Mouse (Mus musculus) heart, adult 2 months (tissue): ENCODE data around the gene Gm2832. TPM values are rescaled to one million over a fixed set of nuclear protein-coding genes. Genes with fewer than 3 reads are reported as not detected.
A peak's percentile ranks its signal among the peaks of the same experiment; 100 is the strongest.
"Not testable (repeated sequence)": the region's sequence is repeated elsewhere in the genome, so short reads cannot be mapped to it uniquely, and the experiment has no call there.

ENCODE experiments used
- DNase-seq, 2 experiments: peaks; one replicate each; pipeline ENCODE4 v3.0.0; 2021
- H3K27ac ChIP-seq: fragments of 200-600 bp; 2 replicates; pipeline ENCODE4 v1.8.1; 2022
- H3K27me3 ChIP-seq: fragments of 200-500 bp; 2 replicates; pipeline ENCODE4 v1.6.1; 2012; ENCODE audit warnings: mild to moderate bottlenecking, low read length, inconsistent platforms, mixed read lengths; ENCODE audit not compliant: control insufficient read depth, insufficient read depth
- H3K36me3 ChIP-seq: fragments of 200-500 bp; 2 replicates; pipeline ENCODE4 v1.6.1; 2012; ENCODE audit warnings: low read length, inconsistent platforms; ENCODE audit not compliant: control insufficient read depth, insufficient read depth
- H3K4me1 ChIP-seq: fragments of 200-500 bp; 2 replicates; pipeline ENCODE4 v1.6.1; 2011; ENCODE audit warnings: low read length; ENCODE audit not compliant: control insufficient read depth, insufficient read depth
- H3K4me3 ChIP-seq: fragments of 200-600 bp; 2 replicates; pipeline ENCODE4 v1.8.1; 2022
- H3K79me2 ChIP-seq: fragments of 200-500 bp; replicated peaks from 2 replicates; pipeline ENCODE4 v1.6.1; 2012; ENCODE audit warnings: mild to moderate bottlenecking, inconsistent platforms, low read length, moderate library complexity, mixed read lengths; ENCODE audit not compliant: control insufficient read depth, insufficient read depth
- H3K9ac ChIP-seq: fragments of 200-500 bp; 2 replicates; pipeline ENCODE4 v1.6.1; 2012; ENCODE audit warnings: low read depth, mild to moderate bottlenecking, control low read depth, inconsistent platforms, low read length, mixed read lengths
- CTCF ChIP-seq: fragments of 200-600 bp; IDR thresholded peaks from 2 replicates; pipeline ENCODE4 v1.8.1; 2022; ENCODE audit warnings: antibody characterized with exemption, mild to moderate bottlenecking, moderate library complexity
- WGBS: fragments of 180-500 bp; shearing (Covaris S2); methylation state at CpG from one replicate; pipeline ENCODE4 v1.1.7; 2018; 5-methylcytosine and 5-hydroxymethylcytosine counted together
- intact Hi-C: fragments of 180-260 bp; cut with DNase I; formaldehyde crosslinking; loops from one replicate; pipeline ENCODE4 v1.15.1; 2025
- long read RNA-seq: library from polyadenylated mRNA; stranded (forward); transcript quantifications from one replicate; pipeline ENCODE4 v2.0.0, GENCODE M21; 2021
- polyA plus RNA-seq: library from polyadenylated mRNA; depleted of rRNA; stranded (reverse); fragments of >200 nt; gene quantifications from 2 replicates; pipeline ENCODE4 v1.2.3, GENCODE M21; 2012; rRNA removed
- total RNA-seq, 2 experiments: library from RNA; stranded (reverse); gene quantifications; 2 replicates each; pipeline ENCODE4 v1.2.3; 2021

The Gm2832 gene
- not detected for total RNA-seq
- not detected in 2 replicates for polyA plus RNA-seq
- long read RNA-seq, result 0 reads

DNA sequence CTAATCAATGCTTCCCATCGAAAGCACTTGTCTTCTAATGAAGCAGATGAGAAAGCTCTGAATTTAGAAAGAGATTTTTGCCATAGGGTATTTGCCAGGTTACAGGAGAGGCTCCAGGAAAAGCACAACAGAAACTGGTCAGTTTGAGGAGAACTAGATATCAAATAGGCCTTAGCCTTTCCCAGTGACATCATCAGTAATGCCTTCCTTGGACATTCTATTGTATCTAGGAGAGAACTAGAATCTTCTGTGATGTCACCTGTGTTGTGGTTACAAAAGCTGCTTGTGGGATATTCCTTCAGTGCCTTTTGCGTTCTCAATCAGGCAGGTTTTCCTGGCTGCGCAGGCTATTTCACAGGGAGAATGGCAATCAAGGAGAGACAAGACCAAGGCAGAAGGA, at the start of gene Gm2832:
TSS of gene Gm2832 (plus strand) at position 301 of the 400 bp plus-strand sequence.
- H3K36me3 ChIP-seq, intact Hi-C loops, H3K4me1 ChIP-seq, H3K79me2 ChIP-seq, H3K27me3 ChIP-seq, H3K9ac ChIP-seq, DNase-seq, H3K4me3 ChIP-seq, H3K27ac ChIP-seq: not testable (repeated sequence)
- 96% methylated on average over 2 of the region's 3 CpGs for WGBS

DNA sequence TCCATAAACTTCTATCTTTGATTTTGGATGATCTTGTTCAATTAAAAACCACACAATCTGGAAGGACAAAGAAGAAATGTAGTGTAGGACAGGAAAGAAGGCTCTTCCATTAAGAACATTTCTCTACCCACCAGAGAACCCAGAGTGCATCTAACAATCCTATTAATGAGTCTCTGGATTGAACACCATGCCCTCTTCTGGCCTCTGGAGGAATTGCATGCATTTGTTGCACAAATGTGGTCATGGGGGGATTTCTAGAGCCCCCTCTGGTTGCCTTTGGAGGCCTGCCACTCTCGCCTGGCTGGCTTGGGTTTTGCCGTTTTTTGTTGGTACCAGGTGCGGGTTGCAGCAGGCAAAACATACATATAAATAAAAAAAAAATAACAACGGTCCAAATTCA, 15.3 kb upstream of the Gm2832 start:
- peak in 1 of 2 experiments; percentile 18 for DNase-seq
- H3K36me3 ChIP-seq, intact Hi-C loops, H3K4me1 ChIP-seq, H3K79me2 ChIP-seq, H3K27ac ChIP-seq, H3K4me3 ChIP-seq, H3K9ac ChIP-seq, H3K27me3 ChIP-seq: not testable (repeated sequence)
- WGBS, result 26% methylated on average over 4 of the region's 4 CpGs
- TF ChIP-seq CTCF, result peak; percentile 30

DNA sequence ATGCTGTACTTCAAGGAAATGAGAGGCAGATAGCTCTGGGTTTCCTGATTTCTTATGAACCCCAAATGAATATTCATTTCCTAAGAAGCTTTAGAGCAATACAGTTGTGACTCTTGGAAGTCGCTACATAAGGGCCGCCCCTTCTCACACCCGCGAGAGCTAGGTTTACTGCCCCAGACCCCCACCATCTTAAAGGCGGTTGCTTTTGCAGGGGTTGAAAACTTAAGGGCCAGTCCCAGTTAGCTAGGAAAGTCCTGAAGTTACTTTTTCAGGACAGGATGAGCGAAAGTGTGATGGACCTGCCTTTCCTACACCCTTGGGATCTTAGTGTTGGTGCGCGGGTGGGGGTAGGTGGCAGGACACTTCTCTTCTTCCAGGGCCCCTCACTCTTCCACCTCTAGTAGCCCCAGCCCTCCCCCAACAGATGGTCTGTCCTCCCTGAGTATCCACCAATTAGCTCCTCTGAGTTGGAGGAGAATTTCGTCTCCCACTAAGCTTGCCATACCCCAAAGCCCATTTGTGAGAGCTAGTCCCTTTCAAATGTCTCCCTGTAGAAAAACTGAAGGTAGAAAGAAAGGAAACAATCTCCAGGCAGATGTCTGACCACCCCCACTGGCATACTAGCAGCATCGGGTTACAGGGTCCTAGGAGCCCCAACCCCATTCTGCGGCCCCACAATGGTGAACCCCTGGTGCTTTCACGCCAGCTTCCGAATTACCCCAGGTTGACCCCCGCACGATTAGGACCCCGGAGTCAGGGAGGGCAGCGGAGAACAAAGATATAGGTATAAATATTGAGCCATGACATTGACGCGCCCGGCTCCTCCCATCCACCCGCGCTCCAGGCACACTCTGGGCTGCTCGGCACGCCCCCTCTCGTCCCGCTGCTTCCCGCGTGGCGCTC, 14.5 kb upstream of the Gm2832 start:
- H3K79me2 ChIP-seq, intact Hi-C loops, H3K4me1 ChIP-seq, H3K36me3 ChIP-seq, H3K27ac ChIP-seq, H3K4me3 ChIP-seq, H3K27me3 ChIP-seq, H3K9ac ChIP-seq: not testable (repeated sequence)
- peak in 1 of 2 experiments; percentile 21 for DNase-seq
- 5% methylated on average over 28 of the region's 29 CpGs for WGBS

DNA sequence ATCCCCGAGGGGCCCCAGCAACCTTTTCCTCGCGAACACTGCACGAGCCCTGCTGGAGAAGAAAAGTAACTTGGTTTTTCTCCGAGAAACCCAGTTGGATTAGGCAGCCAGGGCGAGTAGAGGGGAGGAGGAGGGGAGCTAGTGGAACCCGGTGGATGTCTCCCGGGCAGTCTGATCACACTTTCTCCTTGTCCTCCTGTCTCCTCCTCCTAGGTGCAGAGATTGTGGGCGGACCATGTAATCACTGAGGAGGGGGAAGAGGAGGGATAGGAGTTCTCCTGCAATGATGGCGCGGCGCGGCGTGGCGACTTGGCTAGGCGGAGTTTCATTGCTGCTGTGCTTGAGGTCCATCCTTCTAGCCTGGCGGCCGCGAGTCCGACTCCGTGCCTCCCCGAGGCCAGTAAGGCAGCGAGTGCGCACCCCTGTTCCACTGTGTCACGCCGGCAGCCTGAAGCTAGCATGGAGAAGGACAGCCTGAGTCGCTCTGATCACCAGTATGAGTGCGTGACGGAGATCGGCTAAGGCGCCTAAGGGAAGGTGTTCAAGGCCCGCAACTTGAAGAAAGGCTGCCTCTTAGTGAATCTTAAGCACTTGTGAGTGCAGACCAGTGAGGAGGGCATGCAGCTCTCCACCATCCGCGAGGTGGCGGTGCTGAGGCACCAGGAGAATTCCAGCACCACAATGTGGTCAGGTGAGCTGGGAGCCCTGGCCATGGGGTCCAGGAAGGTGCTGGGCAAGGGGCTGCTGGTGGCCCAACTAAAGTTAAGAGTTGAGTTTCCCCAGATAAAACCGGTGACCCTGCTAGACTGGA, 13.6 kb upstream of the Gm2832 start:
- H3K27me3 ChIP-seq, H3K9ac ChIP-seq, H3K79me2 ChIP-seq, H3K4me3 ChIP-seq, intact Hi-C loops, H3K27ac ChIP-seq, H3K4me1 ChIP-seq, H3K36me3 ChIP-seq: not testable (repeated sequence)
- TF ChIP-seq CTCF, result peak; percentile 15; the same call in 1 of the 2 replicates
- peak in 1 of 2 experiments; percentile 27 for DNase-seq
- WGBS, result under 1% methylated on average over 24 of the region's 36 CpGs

DNA sequence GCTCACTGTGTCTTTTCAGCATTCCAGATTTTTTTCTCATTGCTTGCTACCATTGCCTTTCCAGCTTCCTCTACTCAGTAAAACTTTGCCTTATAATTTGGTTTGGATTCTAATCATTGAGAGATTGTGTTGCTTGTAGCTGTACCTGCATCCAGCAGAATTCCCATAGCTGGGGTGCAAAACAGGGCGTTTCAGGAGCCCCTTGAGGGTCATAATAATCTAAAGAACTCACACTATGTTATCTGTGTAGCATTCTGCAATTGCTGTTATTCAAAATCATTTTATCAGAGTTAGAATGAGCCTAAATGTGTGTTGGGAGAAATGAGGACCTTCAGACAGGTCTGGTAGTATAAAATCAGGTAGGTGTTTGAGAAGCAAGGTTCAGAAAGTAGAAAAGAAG, 7.4 kb downstream of the Gm2832 start:
- DNase-seq, intact Hi-C loops, H3K36me3 ChIP-seq, H3K79me2 ChIP-seq, H3K27me3 ChIP-seq, H3K4me3 ChIP-seq, H3K4me1 ChIP-seq, H3K27ac ChIP-seq, H3K9ac ChIP-seq: not testable (repeated sequence)
- WGBS, result 31% methylated on average over 1 of the region's 1 CpGs

Other genes starting within 250 kb of the Gm2832 start
- not detected for gene Dydc2, start 209.6 kb upstream of the Gm2832 start, total RNA-seq
- not detected in 2 replicates for gene Dydc2, start 209.6 kb upstream of the Gm2832 start, polyA plus RNA-seq
- gene Dydc1, start 205.9 kb upstream of the Gm2832 start, total RNA-seq, result not detected
- gene Dydc1, start 205.9 kb upstream of the Gm2832 start, polyA plus RNA-seq, result not detected in 2 replicates
- gene Mat1a, start 173.8 kb upstream of the Gm2832 start, total RNA-seq, result not detected
- 0.21 and 0.82 TPM in 2 replicates for gene Mat1a, start 173.8 kb upstream of the Gm2832 start, polyA plus RNA-seq
- not detected for gene Sftpa1, start 147.0 kb upstream of the Gm2832 start, total RNA-seq
- 3.6 TPM in 1 of 2 replicates, not detected in the other for gene Sftpa1, start 147.0 kb upstream of the Gm2832 start, polyA plus RNA-seq
- gene Mbl1, start 127.3 kb upstream of the Gm2832 start, total RNA-seq, result not detected
- not detected in 2 replicates for gene Mbl1, start 127.3 kb upstream of the Gm2832 start, polyA plus RNA-seq
- not detected for gene Sftpd, start 93.7 kb upstream of the Gm2832 start, total RNA-seq
- gene Sftpd, start 93.7 kb upstream of the Gm2832 start, polyA plus RNA-seq, result 2.0 TPM in 1 of 2 replicates, not detected in the other
- not detected for gene Gm5798, start 69.8 kb downstream of the Gm2832 start, total RNA-seq
- not detected in 2 replicates for gene Gm5798, start 69.8 kb downstream of the Gm2832 start, polyA plus RNA-seq
- gene Gm7945, start 107.6 kb downstream of the Gm2832 start, total RNA-seq, result not detected
- not detected in 2 replicates for gene Gm7945, start 107.6 kb downstream of the Gm2832 start, polyA plus RNA-seq
- gene Gm6482, start 129.5 kb downstream of the Gm2832 start, total RNA-seq, result not detected
- gene Gm6482, start 129.5 kb downstream of the Gm2832 start, polyA plus RNA-seq, result not detected in 2 replicates
- gene Gm7954, start 174.7 kb downstream of the Gm2832 start, total RNA-seq, result not detected
- not detected in 2 replicates for gene Gm7954, start 174.7 kb downstream of the Gm2832 start, polyA plus RNA-seq
- gene Gm3486, start 210.7 kb downstream of the Gm2832 start, total RNA-seq, result not detected
- gene Gm3486, start 210.7 kb downstream of the Gm2832 start, polyA plus RNA-seq, result not detected in 2 replicates